Mouse (Mus musculus) adrenal gland, postnatal 14 days (tissue): Measurements from ENCODE around the gene Fam78a. TPM values are rescaled to one million over a fixed set of nuclear protein-coding genes. Genes with fewer than 3 reads are reported as not detected.
"Not testable (repeated sequence)": the region's sequence is repeated elsewhere in the genome, so short reads cannot be mapped to it uniquely, and the experiment has no call there.

Experiments
- DNase-seq: peaks from one replicate; pipeline ENCODE4 v3.0.0; 2021; ENCODE audit warnings: mixed read lengths
- microRNA-seq, 2 experiments: library from miRNA; unstranded; fragments of <30 nt; microRNA quantifications; one replicate each; pipeline ENCODE4 v1.2.0; 2021
- total RNA-seq: library from RNA; stranded (reverse); gene quantifications from 2 replicates; pipeline ENCODE4 v1.2.3, GENCODE M21; 2021

The Fam78a gene
- total RNA-seq, 1 experiment from 2014 or later: 3.0 TPM

- no peak for DNase-seq
Measured at GRCm38 (mm10) chr2:32041087-32041486, 43.6 kb downstream of the Fam78a start.

- not testable (repeated sequence) for DNase-seq
Measured at GRCm38 (mm10) chr2:32040646-32041045, 44.0 kb downstream of the Fam78a start.

- DNase-seq: peak; percentile 30
Measured at GRCm38 (mm10) chr2:32038661-32039081, 46.0 kb downstream of the Fam78a start.

- no peak for DNase-seq
Measured at GRCm38 (mm10) chr2:32037279-32037858, 47.3 kb downstream of the Fam78a start.

- no peak for DNase-seq
Measured at GRCm38 (mm10) chr2:32034206-32034605, 50.5 kb downstream of the Fam78a start.

- DNase-seq: peak; percentile 83
Measured at GRCm38 (mm10) chr2:32033436-32033835, 51.2 kb downstream of the Fam78a start.

GRCm38 (mm10) chr2:32029636-32030035 is 55.0 kb downstream of the Fam78a start:
- DNase-seq: no peak

GRCm38 (mm10) chr2:32024372-32024771 is 60.3 kb downstream of the Fam78a start:
- DNase-seq: no peak

GRCm38 (mm10) chr2:32020229-32020628 is 64.4 kb downstream of the Fam78a start:
- no peak for DNase-seq

GRCm38 (mm10) chr2:32019704-32020103 is 65.0 kb downstream of the Fam78a start:
- peak; percentile 50 for DNase-seq

- DNase-seq: no peak
Measured at GRCm38 (mm10) chr2:32008716-32009115, 75.9 kb downstream of the Fam78a start.

- DNase-seq: no peak
Measured at GRCm38 (mm10) chr2:32008311-32008710, 76.3 kb downstream of the Fam78a start.

Small RNAs within 50 kb of the gene (microRNA-seq; reads per million reads assigned to microRNA genes)
- gene Mir7674: 1.1 to 1.7 reads per million in 2 experiments

Other genes with a start within 250 kb of the Fam78a start
- 0.07 and 0.38 TPM in 2 replicates for gene Fibcd1, start 238.9 kb downstream of the Fam78a start, total RNA-seq
- 14.4 and 14.9 TPM in 2 replicates for gene Lamc3, start 197.6 kb downstream of the Fam78a start, total RNA-seq
- gene Aif1l, start 134.7 kb downstream of the Fam78a start, total RNA-seq: 8.3 and 10.7 TPM in 2 replicates
- 53.0 and 59.1 TPM in 2 replicates for gene Nup214, start 110.4 kb downstream of the Fam78a start, total RNA-seq
- 3.0 and 3.6 TPM in 2 replicates for gene Plpp7, start 10.7 kb upstream of the Fam78a start, total RNA-seq
- gene Prrc2b, start 66.2 kb upstream of the Fam78a start, total RNA-seq: 86.4 and 91.3 TPM in 2 replicates
- 29.2 and 32.4 TPM in 2 replicates for gene Pomt1, start 151.7 kb upstream of the Fam78a start, total RNA-seq
- gene Uck1, start 175.3 kb upstream of the Fam78a start, total RNA-seq: 132 and 137 TPM in 2 replicates
- gene Golga2, start 202.5 kb upstream of the Fam78a start, total RNA-seq: 69.4 and 72.8 TPM in 2 replicates
- 251 and 254 TPM in 2 replicates for gene Swi5, start 203.2 kb upstream of the Fam78a start, total RNA-seq